Mouse (Mus musculus) erythroblast, embryonic 14.5 days (primary cell): ENCODE measurements around the gene Usp9x.

Experiments used
- GATA1 ChIP-seq: IDR thresholded peaks from 2 replicates; pipeline ENCODE4 v1.6.1; 2012; ENCODE audit warnings: low read length, inconsistent platforms, mixed read lengths
- TAL1 ChIP-seq: IDR thresholded peaks from 3 replicates; pipeline ENCODE4 v1.6.1; 2012; ENCODE audit warnings: low read length, inconsistent platforms, mixed read lengths

- TF ChIP-seq TAL1 = no peak
- no peak for TF ChIP-seq GATA1
Measured at GRCm38 (mm10) chrX:13207512-13208341, 136.4 kb downstream of the Usp9x start.
